Mouse (Mus musculus) adrenal gland, adult 8-10 months (tissue): ENCODE results near the gene Sfxn2. TPM values are rescaled to one million over a fixed set of nuclear protein-coding genes. Genes with fewer than 3 reads are reported as not detected.

ENCODE experiments used
- DNase-seq: peaks from one replicate; pipeline ENCODE4 v3.0.0; 2022
- total RNA-seq, 4 experiments: library from RNA; stranded (reverse); gene quantifications; 2 replicates each; pipeline ENCODE4 v1.2.4; 2022

Gene Sfxn2
- 10 to 100 TPM in 3 of 4 experiments, 1 to 10 TPM in 1; 7.0 to 16.4 (median 12.0) TPM for total RNA-seq

GRCm38 (mm10) chr19:46572951-46573937 lies at the start of gene Sfxn2, which contains the start of gene Arl3:
Gene Sfxn2 (plus strand): TSS chr19:46573365.
Gene Arl3 (minus strand): TSS chr19:46573198.
- DNase-seq, result peak; percentile 94

- no peak for DNase-seq
Observed at GRCm38 (mm10) chr19:46523480-46524151, 49.5 kb upstream of the Sfxn2 start.

- DNase-seq, result no peak
Observed at GRCm38 (mm10) chr19:46524152-46524544, 49.0 kb upstream of the Sfxn2 start.

GRCm38 (mm10) chr19:46524601-46525321 lies 48.4 kb upstream of the Sfxn2 start:
- peak; percentile 70 for DNase-seq

- DNase-seq, result no peak
Observed at GRCm38 (mm10) chr19:46525691-46526631, 47.2 kb upstream of the Sfxn2 start.

- no peak for DNase-seq
Observed at GRCm38 (mm10) chr19:46527632-46528528, 45.3 kb upstream of the Sfxn2 start.

- no peak for DNase-seq
Observed at GRCm38 (mm10) chr19:46528529-46529213, 44.5 kb upstream of the Sfxn2 start.

GRCm38 (mm10) chr19:46529601-46530448 lies 43.3 kb upstream of the Sfxn2 start:
- DNase-seq, result no peak

- DNase-seq, result no peak
Observed at GRCm38 (mm10) chr19:46530449-46530990, 42.6 kb upstream of the Sfxn2 start.

GRCm38 (mm10) chr19:46531071-46532030 lies 41.8 kb upstream of the Sfxn2 start:
- DNase-seq, result no peak

- DNase-seq, result no peak
Observed at GRCm38 (mm10) chr19:46532031-46532688, 41.0 kb upstream of the Sfxn2 start.

GRCm38 (mm10) chr19:46533066-46533465 lies 40.1 kb upstream of the Sfxn2 start:
- no peak for DNase-seq

GRCm38 (mm10) chr19:46533525-46533924 lies 39.6 kb upstream of the Sfxn2 start:
- no peak for DNase-seq

- DNase-seq, result no peak
Observed at GRCm38 (mm10) chr19:46534542-46535098, 38.5 kb upstream of the Sfxn2 start.

- no peak for DNase-seq
Observed at GRCm38 (mm10) chr19:46537357-46537756, 35.8 kb upstream of the Sfxn2 start.

- DNase-seq, result no peak
Observed at GRCm38 (mm10) chr19:46538213-46538612, 35.0 kb upstream of the Sfxn2 start.
